Mouse (Mus musculus): ENCODE measurements at regions not wholly inside any gene's neighbourhood (a gene's known extent, or its start where the extent isn't known, plus 50 kb on each side); places are given as distances from the start of the nearest gene placed in this dataset.

GRCm38 (mm10) chr10:99393523-99393922, 130.5 kb downstream of the Dusp6 start:
- H3K9me3 ChIP-seq: 0 out of 2 replicates have a peak, but pooled peaks cover 3% of the 10 kb centered on the region
- no peak overlapping the region for H3K27ac ChIP-seq (replicated peaks)
- ATAC-seq (ENCODE audit: low FRiP score, low read depth): no peak
- H3K4me2 ChIP-seq: no peak overlapping the region
- no peaks in the 10 kb centered on the region for H3K27me3 ChIP-seq
- no peaks in the 10 kb centered on the region for H3K4me1 ChIP-seq (replicated peaks)
- no peaks in the 10 kb centered on the region for H3K36me3 ChIP-seq
- WGBS: 80% methylated on average over 8 of the region's 8 CpGs
- no peak overlapping the region for H3K4me3 ChIP-seq
- H3K9ac ChIP-seq: no peak overlapping the region

- no peak overlapping the region for H3K4me3 ChIP-seq
- no peaks in the 10 kb centered on the region for H3K27me3 ChIP-seq
- WGBS: 97% methylated on average over 1 of the region's 1 CpGs
- no peak overlapping the region for H3K27ac ChIP-seq (replicated peaks)
- no peak overlapping the region for H3K9ac ChIP-seq
- ATAC-seq (ENCODE audit: low FRiP score, low read depth): no peak
- no peaks in the 10 kb centered on the region for H3K36me3 ChIP-seq
- no peak overlapping the region for H3K4me2 ChIP-seq
- H3K9me3 ChIP-seq: 0 out of 2 replicates have a peak, but pooled peaks cover 3% of the 10 kb centered on the region
- no peaks in the 10 kb centered on the region for H3K4me1 ChIP-seq (replicated peaks)
These were observed 132.4 kb downstream of the Dusp6 start for GRCm38 (mm10) chr10:99395411-99395810.

- WGBS: 87% methylated on average over 3 of the region's 3 CpGs
- Histone ChIP-seq H3K36me3 (no peaks in the 10 kb centered on the region), H3K4me1 (replicated peaks) (no peaks in the 10 kb centered on the region), H3K27ac (replicated peaks) (no peak overlapping the region), H3K4me3 (no peak overlapping the region), H3K27me3 (no peaks in the 10 kb centered on the region), H3K9ac (no peak overlapping the region), H3K4me2 (no peak overlapping the region), H3K9me3 (0 out of 2 replicates have a peak, but pooled peaks cover 3% of the 10 kb centered on the region)
- ATAC-seq (ENCODE audit: low FRiP score, low read depth): no peak
These were observed 133.6 kb downstream of the Dusp6 start for GRCm38 (mm10) chr10:99396630-99397029.

GRCm38 (mm10) chr10:99400076-99400475, 137.0 kb downstream of the Dusp6 start:
- H3K27me3 ChIP-seq: no peaks in the 10 kb centered on the region
- no peak overlapping the region for H3K27ac ChIP-seq (replicated peaks)
- H3K4me2 ChIP-seq: no peak overlapping the region
- WGBS: 94% methylated on average over 6 of the region's 6 CpGs
- ATAC-seq (ENCODE audit: low FRiP score, low read depth): no peak
- no peaks in the 10 kb centered on the region for H3K36me3 ChIP-seq
- H3K9me3 ChIP-seq: 0 out of 2 replicates have a peak, but pooled peaks cover 3% of the 10 kb centered on the region
- no peaks in the 10 kb centered on the region for H3K4me1 ChIP-seq (replicated peaks)
- no peak overlapping the region for H3K9ac ChIP-seq
- H3K4me3 ChIP-seq: no peak overlapping the region

- 91% methylated on average over 2 of the region's 2 CpGs for WGBS
- ATAC-seq (ENCODE audit: low FRiP score, low read depth): no peak
- Histone ChIP-seq H3K27me3 (no peaks in the 10 kb centered on the region), H3K36me3 (no peaks in the 10 kb centered on the region), H3K9ac (no peak overlapping the region), H3K4me1 (replicated peaks) (no peaks in the 10 kb centered on the region), H3K4me2 (no peak overlapping the region), H3K9me3 (no peaks in the 10 kb centered on the region), H3K27ac (replicated peaks) (no peak overlapping the region), H3K4me3 (no peak overlapping the region)
These were observed 143.7 kb downstream of the Dusp6 start for GRCm38 (mm10) chr10:99406764-99407163.

- Histone ChIP-seq H3K36me3 (no peaks in the 10 kb centered on the region), H3K27ac (replicated peaks) (no peak overlapping the region), H3K27me3 (no peaks in the 10 kb centered on the region), H3K9ac (no peak overlapping the region), H3K4me2 (no peak overlapping the region), H3K4me1 (replicated peaks) (no peaks in the 10 kb centered on the region), H3K9me3 (no peaks in the 10 kb centered on the region), H3K4me3 (no peak overlapping the region)
- no peak for ATAC-seq (ENCODE audit: low FRiP score, low read depth)
- WGBS: 92% methylated on average over 2 of the region's 2 CpGs
These were observed 145.8 kb downstream of the Dusp6 start for GRCm38 (mm10) chr10:99408786-99409185.

- 83% methylated on average over 11 of the region's 11 CpGs for WGBS
- H3K9ac ChIP-seq: no peak overlapping the region
- no peak for ATAC-seq (ENCODE audit: low FRiP score, low read depth)
These were observed 146.7 kb downstream of the Dusp6 start for GRCm38 (mm10) chr10:99409744-99410143.

GRCm38 (mm10) chr10:99410754-99411153, 147.7 kb downstream of the Dusp6 start:
- H3K9ac ChIP-seq: no peak overlapping the region
- H3K4me2 ChIP-seq: no peak overlapping the region
- H3K9me3 ChIP-seq: no peaks in the 10 kb centered on the region
- no peaks in the 10 kb centered on the region for H3K4me1 ChIP-seq (replicated peaks)
- no peak for ATAC-seq (ENCODE audit: low FRiP score, low read depth)
- no peak overlapping the region for H3K27ac ChIP-seq (replicated peaks)
- no peaks in the 10 kb centered on the region for H3K36me3 ChIP-seq
- H3K27me3 ChIP-seq: no peaks in the 10 kb centered on the region
- H3K4me3 ChIP-seq: no peak overlapping the region
- WGBS: 89% methylated on average over 3 of the region's 3 CpGs

More at GRCm38 (mm10) chr10:99409744-99410143, 146.7 kb downstream of the Dusp6 start:
- no peak overlapping the region for H3K4me2 ChIP-seq
- no peaks in the 10 kb centered on the region for H3K27me3 ChIP-seq
- H3K4me1 ChIP-seq (replicated peaks): no peaks in the 10 kb centered on the region
- no peak overlapping the region for H3K27ac ChIP-seq (replicated peaks)
- no peaks in the 10 kb centered on the region for H3K9me3 ChIP-seq
- no peak overlapping the region for H3K4me3 ChIP-seq
- H3K36me3 ChIP-seq: no peaks in the 10 kb centered on the region

GRCm38 (mm10) chr10:99413455-99413854, 150.4 kb downstream of the Dusp6 start:
- no peak overlapping the region for H3K4me3 ChIP-seq
- no peak overlapping the region for H3K27ac ChIP-seq (replicated peaks)
- 87% methylated on average over 3 of the region's 3 CpGs for WGBS
- H3K36me3 ChIP-seq: no peaks in the 10 kb centered on the region
- H3K4me2 ChIP-seq: no peak overlapping the region
- no peak for ATAC-seq (ENCODE audit: low FRiP score, low read depth)
- H3K9me3 ChIP-seq: no peaks in the 10 kb centered on the region
- H3K4me1 ChIP-seq (replicated peaks): no peaks in the 10 kb centered on the region
- no peaks in the 10 kb centered on the region for H3K27me3 ChIP-seq
- no peak overlapping the region for H3K9ac ChIP-seq

GRCm38 (mm10) chr10:99416271-99416670, 153.2 kb downstream of the Dusp6 start:
- H3K4me3 ChIP-seq: no peak overlapping the region
- no peak for ATAC-seq (ENCODE audit: low FRiP score, low read depth)
- no peaks in the 10 kb centered on the region for H3K27me3 ChIP-seq
- H3K4me2 ChIP-seq: no peak overlapping the region
- no peaks in the 10 kb centered on the region for H3K36me3 ChIP-seq
- WGBS: 66% methylated on average over 8 of the region's 8 CpGs
- no peak overlapping the region for H3K27ac ChIP-seq (replicated peaks)
- H3K9me3 ChIP-seq: no peaks in the 10 kb centered on the region
- H3K9ac ChIP-seq: no peak overlapping the region
- H3K4me1 ChIP-seq (replicated peaks): no peaks in the 10 kb centered on the region

GRCm38 (mm10) chr10:99416896-99417479, 154.0 kb downstream of the Dusp6 start:
- no peak overlapping the region for H3K4me2 ChIP-seq
- no peaks in the 10 kb centered on the region for H3K36me3 ChIP-seq
- no peak overlapping the region for H3K27ac ChIP-seq (replicated peaks)
- H3K4me1 ChIP-seq (replicated peaks): no peaks in the 10 kb centered on the region
- no peaks in the 10 kb centered on the region for H3K27me3 ChIP-seq
- 18% methylated on average over 3 of the region's 3 CpGs for WGBS
- no peak for ATAC-seq (ENCODE audit: low FRiP score, low read depth)
- H3K9me3 ChIP-seq: no peaks in the 10 kb centered on the region
- H3K9ac ChIP-seq: no peak overlapping the region
- no peak overlapping the region for H3K4me3 ChIP-seq

GRCm38 (mm10) chr10:99417591-99417990, 154.6 kb downstream of the Dusp6 start:
- no peak for ATAC-seq (ENCODE audit: low FRiP score, low read depth)
- H3K4me3 ChIP-seq: no peak overlapping the region
- H3K4me1 ChIP-seq (replicated peaks): no peaks in the 10 kb centered on the region
- H3K9ac ChIP-seq: no peak overlapping the region
- no peaks in the 10 kb centered on the region for H3K9me3 ChIP-seq
- H3K27ac ChIP-seq (replicated peaks): no peak overlapping the region
- no peak overlapping the region for H3K4me2 ChIP-seq
- H3K27me3 ChIP-seq: no peaks in the 10 kb centered on the region
- H3K36me3 ChIP-seq: no peaks in the 10 kb centered on the region
- 41% methylated on average over 7 of the region's 7 CpGs for WGBS

GRCm38 (mm10) chr10:99418497-99418896, 155.5 kb downstream of the Dusp6 start:
- Histone ChIP-seq H3K4me2 (no peak overlapping the region), H3K27ac (replicated peaks) (no peak overlapping the region), H3K27me3 (no peaks in the 10 kb centered on the region), H3K9ac (no peak overlapping the region), H3K4me3 (no peak overlapping the region), H3K4me1 (replicated peaks) (no peaks in the 10 kb centered on the region), H3K9me3 (no peaks in the 10 kb centered on the region), H3K36me3 (no peaks in the 10 kb centered on the region)
- ATAC-seq (ENCODE audit: low FRiP score, low read depth): no peak

Measured in hindbrain, embryonic 15.5 days (tissue).